Mouse (Mus musculus): ENCODE measurements at regions not wholly inside any gene's neighbourhood (a gene's known extent, or its start where the extent isn't known, plus 50 kb on each side); places are given as distances from the start of the nearest gene placed in this dataset.

GRCm38 (mm10) chr13:39255338-39255737, 294.7 kb upstream of the Slc35b3 start:
- TF ChIP-seq CTCF (IDR thresholded peaks at IDR 0.05; ENCODE audit: low read depth), result no peak
- TF ChIP-seq EP300 (IDR thresholded peaks at IDR 0.05; ENCODE audit: low read depth), result no peak
